Mouse (Mus musculus): ENCODE measurements around the gene Ttyh2.
A peak's percentile ranks its signal among the peaks of the same experiment; 100 is the strongest.
"Not testable (repeated sequence)": the region's sequence is repeated elsewhere in the genome, so short reads cannot be mapped to it uniquely, and the experiment has no call there.

Gene Ttyh2

DNA sequence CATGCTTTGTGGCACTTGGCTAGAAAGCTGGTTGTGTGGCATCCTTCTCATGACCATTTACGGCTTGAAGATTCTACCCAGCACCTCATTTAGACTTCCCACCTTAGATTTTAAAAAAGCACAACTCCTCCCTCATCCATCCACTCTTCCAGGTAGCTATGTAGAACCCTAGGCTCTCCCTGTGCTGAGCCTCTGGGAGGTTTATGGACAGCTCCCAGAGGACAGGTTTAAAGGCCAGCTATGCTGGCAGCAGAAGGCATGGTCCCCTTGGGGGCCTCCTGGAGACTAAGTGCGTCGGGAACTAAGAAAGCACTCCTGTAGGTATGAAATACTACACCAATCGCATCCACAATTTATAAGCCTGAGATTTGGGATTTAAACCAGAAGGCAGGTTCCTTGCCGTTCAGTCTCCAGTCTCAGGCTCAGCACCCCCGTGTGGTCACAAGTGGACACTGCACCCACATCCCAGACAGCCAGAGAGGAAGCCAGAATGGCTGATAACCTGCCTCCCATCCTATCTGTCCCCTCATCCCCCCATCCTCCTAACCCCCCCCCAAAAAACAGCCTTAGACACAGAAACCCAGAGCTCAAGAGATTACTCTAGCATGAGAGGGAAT is 12.4 kb upstream of the Ttyh2 start:
- peak; percentile 66 for DNase-seq

DNA sequence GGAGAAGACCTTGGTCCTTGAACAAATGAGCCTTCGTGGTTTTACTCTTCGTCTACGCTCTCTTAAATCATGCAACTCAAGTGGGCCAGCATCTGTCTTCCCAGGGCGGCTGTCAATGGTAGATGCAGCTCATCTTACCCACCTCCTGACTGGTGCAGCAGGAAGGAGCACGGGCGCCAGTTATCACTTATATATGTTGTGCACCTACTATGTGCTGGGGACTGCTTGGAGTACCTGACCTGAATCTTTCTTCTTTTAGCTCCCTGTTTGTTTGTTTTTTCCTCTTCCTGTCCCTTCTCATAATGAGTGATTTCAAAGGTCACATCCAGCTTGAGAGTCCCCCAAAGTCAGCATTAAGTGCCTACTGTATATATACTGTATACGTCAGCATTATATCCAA is 11.1 kb upstream of the Ttyh2 start:
- DNase-seq: no peak

DNA sequence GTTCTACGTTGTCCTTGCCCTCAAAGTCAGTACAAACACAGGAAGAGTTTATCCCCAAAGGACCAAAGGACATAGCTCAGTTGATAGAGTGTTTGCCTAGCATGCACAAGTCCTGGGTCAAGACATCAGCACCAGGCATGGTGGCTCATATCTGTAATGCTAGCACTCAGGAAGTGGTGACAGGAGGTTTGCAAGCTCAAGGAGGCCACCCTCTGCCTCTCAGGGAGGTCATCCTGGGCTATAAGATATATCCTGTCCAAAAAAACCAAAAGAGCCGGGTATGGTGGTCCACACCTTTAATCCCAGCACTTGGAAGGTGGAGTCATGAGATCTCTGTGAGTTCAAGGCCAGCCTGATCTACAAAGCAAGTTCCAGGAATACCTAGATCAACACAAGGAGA is 9.8 kb upstream of the Ttyh2 start:
- no peak for DNase-seq

DNA sequence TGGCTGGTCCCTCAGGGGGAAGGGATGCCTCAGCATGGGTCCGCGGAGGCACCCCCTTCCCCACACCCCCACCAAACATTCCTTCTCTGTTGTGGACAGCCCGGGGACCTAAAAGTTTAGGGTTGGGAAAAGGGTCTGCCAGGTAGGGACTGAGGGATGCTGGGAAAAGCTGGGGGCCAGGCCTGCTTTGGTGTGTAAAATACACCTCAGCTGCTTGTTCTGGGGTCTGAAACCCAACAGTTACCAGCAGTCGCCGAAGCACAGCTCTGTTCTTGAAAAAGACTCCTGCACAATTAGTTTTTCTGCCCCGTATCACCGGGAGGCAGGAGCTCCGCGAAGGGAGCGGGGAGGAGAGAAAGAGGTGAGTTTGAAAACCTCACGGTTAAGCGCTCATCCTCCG is 8.4 kb upstream of the Ttyh2 start:
- no peak for DNase-seq

DNA sequence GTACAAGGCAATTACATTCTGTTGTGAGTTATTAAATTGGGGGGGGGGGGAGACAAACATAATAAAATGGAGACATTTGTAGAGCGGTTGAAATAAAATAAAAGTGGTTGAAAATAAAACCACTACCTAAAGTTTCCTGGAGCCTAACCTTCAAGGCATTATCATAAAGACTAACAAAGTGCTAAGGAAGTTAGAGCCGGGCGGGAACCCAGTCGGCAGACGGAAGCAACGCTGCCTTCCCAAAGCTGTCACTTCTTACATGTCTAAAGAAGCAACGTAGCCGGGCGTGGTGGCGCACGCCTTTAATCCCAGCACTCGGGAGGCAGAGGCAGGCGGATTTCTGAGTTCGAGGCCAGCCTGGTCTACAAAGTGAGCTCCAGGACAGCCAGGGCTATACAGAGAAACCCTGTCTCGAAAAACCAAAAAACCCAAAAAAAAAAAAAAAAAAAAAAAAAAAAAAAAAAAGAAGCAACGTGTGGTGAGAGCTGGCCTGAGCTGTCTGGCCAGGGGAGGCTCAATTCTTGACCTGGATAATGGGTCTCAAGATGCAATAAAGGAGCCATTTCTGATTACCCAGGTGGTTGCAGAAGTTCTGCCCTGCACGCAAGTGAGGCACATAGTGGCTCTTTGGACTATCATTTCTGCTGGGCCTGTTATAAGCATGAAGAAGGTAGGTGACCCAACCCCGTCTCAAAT is 7.8 kb upstream of the Ttyh2 start:
- DNase-seq: no peak

DNA sequence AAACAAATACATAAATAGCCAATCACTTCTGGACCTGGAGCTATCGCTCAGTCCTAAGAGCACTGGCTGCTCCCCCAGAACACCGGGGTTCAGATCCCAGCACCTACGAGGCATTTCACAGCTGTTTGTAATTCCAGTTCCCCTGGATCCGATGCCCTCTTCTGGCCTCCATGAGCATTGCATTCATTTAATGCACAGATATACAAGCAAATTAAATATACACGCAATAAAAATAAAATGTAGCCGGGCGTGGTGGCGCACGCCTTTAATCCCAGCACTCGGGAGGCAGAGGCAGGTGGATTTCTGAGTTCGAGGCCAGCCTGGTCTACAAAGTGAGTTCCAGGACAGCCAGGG is 7.3 kb upstream of the Ttyh2 start:
- DNase-seq: peak; percentile 57

DNA sequence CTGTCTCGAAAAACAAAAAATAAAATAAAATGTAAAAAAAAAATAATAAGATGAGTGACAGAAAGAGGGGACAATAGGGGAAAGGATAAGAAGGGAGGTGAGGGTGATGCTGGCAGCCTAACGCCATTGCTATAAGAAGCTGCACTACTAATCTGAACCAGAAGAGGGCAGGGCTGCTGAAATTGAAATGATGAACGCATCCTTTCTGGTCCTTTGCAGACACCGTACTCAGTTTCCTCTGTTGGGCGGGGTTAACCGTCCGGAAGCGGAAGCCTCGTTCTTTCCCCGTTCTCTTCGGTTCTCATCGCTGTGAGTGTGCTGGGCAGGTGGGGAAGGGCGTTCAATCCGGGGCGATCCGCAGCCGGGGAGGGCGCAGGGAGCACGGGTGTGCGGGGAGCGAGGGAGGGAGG is 6.9 kb upstream of the Ttyh2 start, which contains the start of gene Rpl38:
Rpl38 (plus strand) TSS at position 224 of the 410 bp plus-strand sequence.
- peak; percentile 96 for DNase-seq

DNA sequence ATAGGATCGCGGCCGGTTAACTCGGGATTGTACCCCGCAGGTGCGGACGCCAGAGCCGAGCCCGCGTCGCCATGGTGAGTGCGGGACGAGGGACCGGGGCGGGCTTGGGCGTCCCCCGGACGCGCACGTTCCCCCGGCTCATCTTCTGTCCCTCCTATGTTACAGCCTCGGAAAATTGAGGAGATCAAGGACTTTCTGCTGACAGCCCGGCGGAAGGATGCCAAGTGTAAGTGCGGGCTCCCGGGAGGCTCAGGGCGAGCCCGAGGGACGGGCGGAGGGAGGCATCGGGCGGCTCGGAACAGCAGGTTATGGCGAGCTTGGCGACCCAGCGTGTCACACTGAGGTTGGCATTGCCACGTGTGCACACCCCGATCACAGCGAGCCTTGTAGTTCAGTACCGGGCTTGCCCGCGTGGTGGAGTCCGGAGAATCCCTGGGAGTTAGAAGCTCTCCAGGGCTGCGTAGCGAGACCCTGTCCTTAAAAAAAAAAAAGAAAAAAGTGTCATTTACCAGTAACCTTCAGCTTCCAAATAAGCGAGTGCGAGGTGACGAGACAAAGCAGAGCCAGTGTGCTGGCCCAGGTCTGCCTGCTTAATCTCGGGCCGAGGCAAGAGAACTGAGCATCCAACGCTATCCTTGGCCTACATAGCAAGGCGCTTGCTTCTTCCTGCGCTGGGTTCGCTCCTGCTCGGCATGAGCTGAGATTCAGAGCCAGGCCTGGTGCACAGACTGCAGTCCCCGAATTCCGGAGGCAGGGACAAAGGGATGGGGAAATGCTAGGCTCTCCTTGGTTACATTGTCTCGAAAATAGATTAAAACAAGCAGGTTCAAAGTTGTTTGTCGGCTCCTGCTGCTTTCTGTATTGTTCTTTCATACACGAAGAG is 6.2 kb upstream of the Ttyh2 start:
- DNase-seq: peak; percentile 85

DNA sequence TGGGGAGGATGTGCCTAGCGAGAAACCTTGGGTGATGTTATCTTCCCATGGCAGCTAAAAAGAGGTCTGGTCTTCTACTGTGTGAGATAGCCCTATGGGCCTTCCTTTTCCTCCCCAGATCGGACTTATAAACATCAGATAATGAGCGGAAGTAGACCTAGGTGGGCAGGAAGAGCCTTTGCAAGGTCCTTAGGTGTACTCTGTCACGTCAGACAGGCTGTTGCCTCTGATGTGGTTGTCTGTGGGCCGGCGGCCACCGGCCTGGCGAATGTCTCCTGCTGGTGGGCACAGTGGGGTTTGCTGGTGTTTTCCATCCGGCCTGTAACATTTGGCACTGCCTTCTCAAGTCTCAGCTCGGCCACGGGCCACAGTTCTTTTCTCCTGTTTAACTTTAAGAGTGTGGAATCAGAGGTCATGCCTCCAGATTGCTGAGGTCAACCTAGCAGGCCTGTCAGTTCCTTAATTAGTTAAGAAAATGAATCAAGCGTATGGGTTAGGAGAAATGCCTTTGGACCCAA is 5.5 kb upstream of the Ttyh2 start:
- no peak for DNase-seq

DNA sequence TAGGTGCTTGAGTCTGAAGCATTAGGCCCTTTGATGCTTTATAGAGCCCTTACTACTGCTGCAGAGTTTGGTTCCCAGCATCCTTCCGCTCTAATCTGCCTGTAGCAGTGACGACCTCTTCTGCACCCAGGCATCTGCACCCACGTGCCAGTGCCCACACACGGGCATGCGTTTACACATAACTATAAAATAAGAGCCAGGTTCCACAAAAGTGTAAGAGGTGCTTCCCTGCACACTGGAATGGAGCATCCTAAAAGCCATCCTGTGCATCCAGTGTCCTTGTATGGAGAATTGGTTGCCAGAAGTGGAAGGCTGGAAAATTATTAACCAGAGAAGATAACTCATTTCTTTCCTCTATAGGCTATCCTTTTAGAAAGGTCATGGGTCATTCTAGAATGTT is 4.1 kb upstream of the Ttyh2 start:
- no peak for DNase-seq

DNA sequence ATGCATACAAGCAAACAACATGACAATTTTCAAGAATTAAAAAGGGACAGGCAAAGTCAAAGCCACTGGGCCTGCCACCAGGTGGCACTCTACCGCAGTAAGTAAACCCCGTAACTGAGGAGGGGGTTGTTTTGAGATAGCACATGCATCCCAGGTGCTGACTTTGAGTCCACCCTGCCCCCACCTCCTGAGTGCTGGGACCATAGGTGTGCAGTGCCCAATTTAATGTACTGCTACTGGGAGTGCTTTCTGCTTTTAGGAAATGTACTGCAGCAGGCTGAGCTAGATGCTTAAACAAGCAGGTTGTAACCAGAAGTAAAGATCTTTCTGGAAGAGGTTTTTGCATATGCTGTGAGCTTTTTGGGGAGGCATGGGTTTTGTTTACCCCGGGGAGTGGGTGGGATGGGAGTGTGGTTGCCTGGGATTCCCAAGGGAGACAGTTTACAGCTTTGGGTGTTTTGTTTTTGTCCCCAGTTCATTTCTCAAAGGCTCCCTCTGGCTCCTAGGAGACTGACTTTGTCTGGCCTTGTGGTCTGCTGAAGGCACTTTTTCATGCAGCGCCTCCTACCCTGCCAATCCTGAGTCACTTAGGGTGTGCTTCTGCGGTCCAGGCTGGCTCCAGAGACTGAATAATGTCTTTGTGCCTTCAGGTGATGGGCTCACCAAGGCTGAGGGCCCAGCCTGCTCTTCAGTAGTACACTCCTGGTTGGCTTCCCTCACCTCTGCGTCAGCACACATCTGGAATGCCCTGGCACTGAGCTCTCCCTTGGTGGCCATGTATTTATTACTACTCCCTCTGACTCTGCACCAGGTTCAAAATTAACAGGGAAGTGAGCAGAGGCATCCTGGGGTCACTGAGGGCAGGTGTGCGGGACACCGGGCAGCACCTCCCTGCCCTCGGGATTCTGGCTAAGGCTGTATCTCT is 2.2 kb upstream of the Ttyh2 start:
- peak; percentile 78 for DNase-seq

DNA sequence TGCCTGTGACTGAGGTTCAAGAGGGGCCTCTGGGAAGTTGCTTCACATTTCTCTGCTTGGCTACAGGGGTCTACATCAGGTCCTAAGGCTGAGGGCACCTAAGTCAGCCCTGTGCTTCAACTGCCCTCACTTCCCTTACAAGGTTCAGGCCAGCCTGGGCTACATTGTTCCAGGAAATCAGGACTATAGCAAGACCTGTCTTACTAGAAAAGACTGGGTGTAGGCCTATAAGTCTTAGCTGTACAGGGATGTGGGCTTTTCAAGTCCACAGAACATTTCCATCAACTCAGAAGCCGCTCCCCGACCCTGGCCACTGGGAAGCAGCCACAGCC is 1.5 kb upstream of the Ttyh2 start:
- DNase-seq: no peak

DNA sequence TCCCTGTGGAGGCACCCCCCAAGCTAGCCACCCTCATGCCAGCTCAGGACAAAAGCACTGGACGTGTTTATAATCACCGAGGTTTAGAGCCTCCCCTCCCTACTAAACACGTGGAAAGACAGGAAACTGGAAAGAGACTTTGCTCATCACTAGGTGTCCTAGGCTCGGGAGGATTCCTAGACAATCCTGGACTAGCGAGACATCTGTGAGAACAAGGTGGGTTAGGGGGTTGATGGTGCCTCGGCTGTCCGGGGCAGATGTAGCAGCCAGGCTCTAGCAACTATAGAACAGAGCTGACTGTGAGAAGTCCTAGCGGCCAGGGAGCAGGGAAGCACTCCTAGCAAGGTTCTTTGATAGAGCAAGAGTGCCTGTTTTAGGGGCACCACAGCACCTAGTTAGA is 1.1 kb upstream of the Ttyh2 start:
- DNase-seq: no peak

DNA sequence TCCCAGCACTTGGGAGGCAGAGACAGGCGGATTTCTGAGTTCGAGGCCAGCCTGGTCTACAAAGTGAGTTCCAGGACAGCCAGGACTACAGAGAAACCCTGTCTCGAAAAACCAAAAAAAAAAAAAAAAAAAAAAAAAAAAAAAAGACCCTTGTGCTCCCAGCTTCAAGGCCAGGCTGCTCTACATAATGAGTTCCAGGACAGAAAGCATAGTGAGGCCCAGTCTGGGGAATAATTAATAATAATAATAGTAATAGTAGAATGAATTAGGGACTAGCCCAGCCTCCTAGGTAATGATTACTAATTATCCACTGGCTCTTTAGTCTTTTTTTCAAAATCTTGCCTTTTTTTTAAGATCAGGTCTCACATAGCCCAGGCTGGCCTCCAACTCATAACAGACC is 435 bp upstream of the Ttyh2 start:
- DNase-seq: not testable (repeated sequence)

DNA sequence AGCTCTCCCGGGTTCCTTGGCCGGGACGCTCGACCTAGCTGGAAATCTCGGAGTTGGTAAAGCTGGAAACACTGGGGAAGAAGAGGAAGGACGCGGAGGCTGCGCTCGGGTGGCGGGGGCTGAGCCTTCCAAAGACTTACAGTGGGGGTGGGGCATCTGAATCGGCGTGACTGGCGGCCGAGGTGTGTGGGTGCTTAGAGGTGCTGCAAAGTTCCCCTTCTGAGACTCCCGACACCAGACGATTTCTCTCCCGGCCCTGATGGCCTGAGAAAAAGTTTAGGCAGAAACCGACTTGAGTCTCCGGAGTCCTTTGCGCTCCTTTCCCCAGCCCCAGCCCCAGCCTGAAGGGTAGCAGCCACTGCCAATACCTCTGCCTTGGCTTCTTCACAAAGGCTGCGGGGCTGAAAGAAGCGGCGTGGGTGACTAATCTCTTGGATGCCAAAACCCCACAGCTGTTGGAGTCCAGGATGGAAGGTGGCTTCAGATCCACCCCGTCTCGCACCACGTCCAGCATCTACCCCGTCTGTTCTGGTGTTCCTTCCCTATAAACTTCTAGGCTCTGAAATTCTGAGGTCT is 683 bp downstream of the Ttyh2 start:
- DNase-seq: peak; percentile 49

DNA sequence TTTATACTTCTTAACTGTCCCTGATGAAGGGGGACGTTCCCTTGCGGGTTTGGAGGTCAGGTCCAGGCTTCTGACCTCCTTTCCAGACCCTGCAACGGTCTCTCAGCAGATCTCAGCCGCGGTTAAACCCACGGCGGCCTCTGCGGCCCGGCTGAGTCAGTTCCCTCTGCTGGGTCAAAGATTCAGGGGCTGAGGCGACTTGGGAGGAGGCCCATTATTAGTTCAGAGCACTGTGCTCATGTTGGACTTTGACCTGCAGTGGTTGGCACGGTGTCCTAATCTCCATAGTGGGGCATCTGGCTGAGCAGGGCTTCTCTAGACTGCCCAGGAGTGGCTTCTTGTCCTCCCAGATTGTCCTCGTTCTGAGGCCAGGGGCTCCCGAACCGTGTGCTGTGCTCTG is 1.2 kb downstream of the Ttyh2 start:
- DNase-seq: peak; percentile 40

DNA sequence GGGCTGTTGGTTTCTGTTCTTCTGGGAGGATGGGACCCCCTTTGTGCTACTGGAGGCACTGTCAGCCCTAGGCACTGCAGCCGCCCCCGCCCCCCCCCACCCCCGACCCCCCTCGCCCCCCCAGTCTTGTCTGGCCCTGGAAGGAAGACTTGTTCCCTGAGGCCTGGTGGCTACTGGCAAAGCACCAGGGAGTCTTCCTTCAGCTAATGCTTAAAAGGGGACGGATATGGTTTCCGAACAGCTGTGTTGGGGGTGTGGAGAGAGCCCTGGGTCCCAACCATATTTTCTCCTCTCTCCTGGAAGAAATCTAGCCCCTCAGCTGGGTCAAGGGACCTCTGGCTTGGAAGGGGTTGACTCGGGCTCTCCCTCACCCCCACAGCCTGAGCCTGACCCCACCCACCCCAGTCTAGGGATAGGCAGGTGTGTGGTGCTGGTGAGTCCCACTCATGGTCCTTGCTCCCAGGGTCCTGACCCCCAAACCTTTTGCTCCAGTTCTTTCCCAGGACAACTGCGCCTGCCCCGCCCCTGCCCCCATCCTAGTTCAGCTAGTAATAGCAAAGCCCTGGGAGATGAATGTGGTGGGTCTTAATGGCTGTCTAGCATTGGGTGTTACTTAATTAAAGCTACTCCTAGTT is 1.8 kb downstream of the Ttyh2 start:
- DNase-seq: no peak

DNA sequence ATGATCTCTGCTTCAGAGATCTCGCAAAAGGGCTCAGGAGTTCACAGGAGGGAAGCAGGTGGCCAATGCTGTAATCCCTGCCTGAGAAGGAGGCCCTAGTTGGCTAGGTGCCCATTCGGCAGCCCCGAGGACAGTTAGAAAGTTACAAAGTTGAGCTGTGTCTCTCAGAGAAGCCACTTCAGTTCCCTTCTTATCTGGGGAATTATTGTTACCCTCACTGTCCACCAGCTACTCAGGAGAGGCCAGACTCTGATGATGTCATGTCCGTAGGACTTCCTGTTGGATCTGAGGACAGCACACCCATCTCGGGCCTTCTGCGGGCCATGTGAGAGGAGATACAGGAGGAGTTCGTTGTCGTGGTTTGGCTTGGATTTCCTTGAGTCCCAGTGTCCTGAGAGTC is 4.4 kb downstream of the Ttyh2 start:
- no peak for DNase-seq

DNA sequence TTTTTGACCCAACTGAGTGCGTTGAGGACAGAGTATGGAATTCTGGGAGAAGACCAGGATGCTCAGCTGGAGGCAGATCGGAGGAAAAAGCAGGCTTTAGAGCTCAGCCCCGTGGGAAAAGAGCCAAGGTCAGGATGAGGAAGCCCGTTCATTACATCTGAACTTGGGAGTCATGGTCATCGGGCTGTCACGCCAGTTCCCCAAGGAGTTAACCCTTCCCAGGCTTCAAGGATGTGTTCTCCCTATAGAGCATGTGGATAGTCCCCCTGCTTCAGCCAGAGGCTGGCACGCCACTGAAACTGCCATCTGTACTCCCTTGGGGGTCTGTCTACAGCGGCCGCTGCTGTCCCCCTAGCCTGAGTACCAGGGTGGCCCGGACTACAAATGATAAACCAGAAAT is 5.1 kb downstream of the Ttyh2 start:
- no peak for DNase-seq

DNA sequence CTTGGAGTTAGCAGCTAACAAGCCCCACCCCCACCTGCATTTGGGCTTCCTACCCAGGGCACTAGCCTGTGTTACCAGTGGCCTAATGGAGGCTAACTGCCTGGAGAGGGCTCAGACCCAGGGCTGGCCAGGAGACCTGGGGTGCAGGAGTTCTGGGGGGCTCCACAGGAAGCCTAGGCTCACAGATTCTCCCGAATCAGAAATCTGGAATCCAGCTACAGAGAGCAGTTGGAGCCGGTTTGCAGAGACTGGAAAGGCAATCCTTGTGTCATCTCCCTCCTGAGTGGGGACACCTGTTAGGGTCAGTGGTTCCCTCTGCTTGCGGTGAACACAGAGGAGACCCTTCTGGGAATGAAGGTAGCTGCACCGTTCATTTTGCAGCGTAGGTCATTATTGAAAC is 5.8 kb downstream of the Ttyh2 start:
- no peak for DNase-seq

DNA sequence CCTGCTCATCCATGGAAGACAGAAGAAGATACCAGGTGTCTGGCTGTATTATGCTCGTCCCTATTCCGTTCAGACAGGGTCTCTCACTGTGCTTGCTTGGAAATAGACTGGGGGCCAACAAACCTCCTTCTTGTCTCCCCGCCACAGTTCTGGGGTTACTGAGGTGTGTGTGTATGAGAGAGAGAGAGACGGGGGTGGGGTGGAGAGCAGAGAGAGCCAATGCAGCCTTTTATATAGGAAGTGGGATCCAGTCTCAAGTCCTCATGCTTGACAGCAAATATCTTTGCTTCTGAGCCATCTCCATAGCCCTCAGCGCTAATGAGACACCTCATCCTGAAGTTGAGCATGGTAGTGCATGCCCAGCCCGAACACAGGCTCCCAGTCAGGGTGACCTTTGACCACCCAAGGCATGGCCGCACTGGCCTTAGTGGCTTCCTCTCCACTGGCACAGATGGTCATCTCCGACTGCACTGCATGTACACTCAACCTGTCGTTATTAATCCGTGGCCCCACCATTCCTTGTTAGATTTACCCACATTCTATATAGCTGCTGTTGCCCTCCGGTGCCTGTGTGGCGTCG is 7.2 kb downstream of the Ttyh2 start:
- no peak for DNase-seq
